Mouse (Mus musculus) liver, adult 2 months (tissue): ENCODE results near the gene Robo1. TPM values are rescaled to one million over a fixed set of nuclear protein-coding genes. Genes with fewer than 3 reads are reported as not detected.

ENCODE experiments used
- DNase-seq: peaks from one replicate; pipeline ENCODE4 v3.0.0-alpha.2; 2011; ENCODE audit warnings: low read depth, low spot score; ENCODE audit errors: extremely low read depth
- H3K27ac ChIP-seq: fragments of 200-500 bp; replicated peaks from 2 replicates; pipeline ENCODE4 v1.5.1; 2012; ENCODE audit warnings: low read depth, mild to moderate bottlenecking, control low read depth, inconsistent platforms, low read length; ENCODE audit not compliant: insufficient read depth
- H3K27me3 ChIP-seq: fragments of 200-500 bp; 2 replicates; pipeline ENCODE4 v1.6.1; 2012; ENCODE audit warnings: mild to moderate bottlenecking, moderate library complexity, low read length, inconsistent platforms; ENCODE audit not compliant: control insufficient read depth, insufficient read depth
- H3K36me3 ChIP-seq: fragments of 200-500 bp; 2 replicates; pipeline ENCODE4 v1.6.1; 2012; ENCODE audit warnings: low read length, inconsistent platforms; ENCODE audit not compliant: control insufficient read depth, insufficient read depth
- H3K4me1 ChIP-seq: fragments of 200-500 bp; 2 replicates; pipeline ENCODE4 v1.6.1; 2011; ENCODE audit warnings: low read length; ENCODE audit not compliant: control insufficient read depth, insufficient read depth
- H3K4me3 ChIP-seq: fragments of 200-500 bp; 2 replicates; pipeline ENCODE4 v1.5.1; 2011; ENCODE audit warnings: low read depth, mild to moderate bottlenecking, control low read depth, low read length, moderate library complexity; ENCODE audit not compliant: insufficient read depth
- H3K79me2 ChIP-seq: fragments of 200-500 bp; 2 replicates; pipeline ENCODE4 v1.6.1; 2012; ENCODE audit warnings: inconsistent platforms, mild to moderate bottlenecking, low read length, moderate library complexity; ENCODE audit not compliant: control insufficient read depth, insufficient read depth
- H3K9ac ChIP-seq: fragments of 200-500 bp; 2 replicates; pipeline ENCODE4 v1.6.1; 2012; ENCODE audit warnings: low read depth, mild to moderate bottlenecking, control low read depth, inconsistent platforms, low read length
- CTCF ChIP-seq: fragments of 200-500 bp; IDR thresholded peaks from 2 replicates; pipeline ENCODE4 v1.5.1; 2011; ENCODE audit warnings: low read depth, low read length, control low read depth
- POLR2A ChIP-seq: fragments of 200-500 bp; IDR thresholded peaks from 2 replicates; pipeline ENCODE4 v1.6.1; 2011; ENCODE audit warnings: low read length, control low read depth; ENCODE audit not compliant: insufficient read depth; ENCODE audit errors: extremely low read depth
- WGBS: fragments of 180-500 bp; shearing (Covaris S2); methylation state at CpG from one replicate; pipeline ENCODE4 v1.1.7; 2018; 5-methylcytosine and 5-hydroxymethylcytosine counted together
- polyA plus RNA-seq: library from polyadenylated mRNA; depleted of rRNA; stranded (reverse); fragments of >200 nt; gene quantifications from 2 replicates; pipeline ENCODE4 v1.2.3, GENCODE M21; 2012
- total RNA-seq: library from RNA; depleted of rRNA; stranded (reverse); fragments of >200 nt; gene quantifications from 2 replicates; pipeline ENCODE4 v1.2.3, GENCODE M21; 2014

Gene Robo1
- total and polyA plus RNA-seq, 2 experiments = 4.5 to 6.4 TPM

- TF ChIP-seq CTCF (no peak), POLR2A (no peak)
- WGBS = 74% methylated on average over 5 of the region's 5 CpGs
- no peaks in the 10 kb centered on the region for H3K36me3 ChIP-seq
- no peaks in the 10 kb centered on the region for H3K27me3 ChIP-seq
- H3K27ac ChIP-seq = no peak overlapping the region
- H3K4me3 ChIP-seq = no peak overlapping the region
- no peak overlapping the region for H3K9ac ChIP-seq
- H3K79me2 ChIP-seq = no peaks in the 10 kb centered on the region
- H3K4me1 ChIP-seq = no peaks in the 10 kb centered on the region
- no peak for DNase-seq
Observed at GRCm38 (mm10) chr16:72419328-72420066, 111.4 kb downstream of the Robo1 start.

- TF ChIP-seq POLR2A = no peak
- TF ChIP-seq CTCF = no peak
- Histone ChIP-seq H3K27me3 (no peaks in the 10 kb centered on the region), H3K4me3 (no peak overlapping the region), H3K4me1 (no peaks in the 10 kb centered on the region), H3K79me2 (no peaks in the 10 kb centered on the region), H3K36me3 (no peaks in the 10 kb centered on the region), H3K27ac (no peak overlapping the region), H3K9ac (no peak overlapping the region)
- 53% methylated on average over 4 of the region's 4 CpGs for WGBS
- no peak for DNase-seq
Observed at GRCm38 (mm10) chr16:72422426-72422825, 114.3 kb downstream of the Robo1 start.

GRCm38 (mm10) chr16:72434396-72434795 is 126.3 kb downstream of the Robo1 start:
- no peaks in the 10 kb centered on the region for H3K27me3 ChIP-seq
- no peak overlapping the region for H3K9ac ChIP-seq
- no peak for DNase-seq
- H3K79me2 ChIP-seq = no peaks in the 10 kb centered on the region
- no peaks in the 10 kb centered on the region for H3K4me1 ChIP-seq
- H3K36me3 ChIP-seq = no peaks in the 10 kb centered on the region
- no peak overlapping the region for H3K27ac ChIP-seq
- TF ChIP-seq CTCF = no peak
- TF ChIP-seq POLR2A = no peak
- no peak overlapping the region for H3K4me3 ChIP-seq

DNA sequence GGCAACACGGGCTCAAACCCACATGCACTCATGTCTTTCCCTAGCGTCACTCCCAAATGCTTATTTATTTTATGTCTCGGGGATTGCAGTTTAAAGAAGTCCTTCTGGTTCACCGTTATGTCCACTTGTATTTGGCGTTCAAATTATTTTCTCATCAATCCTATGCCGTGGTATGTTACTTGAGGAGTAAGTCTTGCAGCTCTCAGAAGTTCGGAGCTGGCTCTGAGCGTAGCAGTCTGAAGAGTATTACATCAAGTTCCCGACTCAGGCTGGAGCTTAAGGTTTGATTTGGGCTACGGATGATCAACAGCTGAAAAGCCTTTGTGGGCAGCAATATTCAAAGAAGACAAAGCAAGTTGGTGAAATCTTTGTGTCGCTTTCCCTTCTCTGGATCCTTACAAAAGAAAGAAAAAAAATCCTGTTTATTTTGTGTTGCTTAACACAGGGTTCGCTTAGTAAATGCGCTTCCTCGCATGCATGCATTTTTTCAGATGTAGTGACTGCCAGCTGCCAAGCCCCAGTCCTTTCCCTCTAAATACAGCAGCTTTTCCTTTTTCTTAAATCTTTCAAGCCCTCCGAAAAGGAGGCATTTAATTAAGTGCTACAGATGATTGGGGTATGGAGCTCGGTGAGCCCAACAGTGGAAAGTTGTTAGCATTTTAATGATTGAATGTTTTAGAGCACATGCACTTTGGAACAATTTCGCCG is 136.5 kb downstream of the Robo1 start:
- DNase-seq = no peak
- 80% methylated on average over 18 of the region's 18 CpGs for WGBS
- Histone ChIP-seq H3K4me1 (no peaks in the 10 kb centered on the region), H3K9ac (no peak overlapping the region), H3K27ac (no peak overlapping the region), H3K79me2 (no peaks in the 10 kb centered on the region), H3K36me3 (no peaks in the 10 kb centered on the region), H3K27me3 (no peaks in the 10 kb centered on the region), H3K4me3 (no peak overlapping the region)
- TF ChIP-seq CTCF (no peak), POLR2A (no peak)

DNA sequence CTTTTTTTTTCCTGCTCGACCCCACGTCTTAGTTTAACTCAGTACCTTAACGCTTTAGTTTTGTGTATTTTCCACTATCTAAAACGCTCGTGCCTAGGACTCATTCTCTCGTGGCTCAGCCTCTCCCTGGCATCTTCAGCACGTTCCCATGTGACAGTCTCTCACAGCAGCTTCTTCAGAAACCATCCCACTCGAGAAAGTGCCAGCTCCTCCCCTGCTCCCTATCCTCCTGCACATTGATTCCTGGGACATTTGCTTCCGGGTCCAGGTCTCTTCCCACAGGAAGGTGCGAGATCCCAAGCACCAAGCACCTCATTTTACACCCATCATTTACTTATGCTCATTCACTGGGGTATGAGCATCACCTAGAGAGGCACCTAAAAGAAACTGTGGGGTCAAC is 150.0 kb downstream of the Robo1 start:
- no peak for TF ChIP-seq POLR2A
- no peak for TF ChIP-seq CTCF
- H3K36me3 ChIP-seq = no peaks in the 10 kb centered on the region
- 50% methylated on average over 10 of the region's 10 CpGs for WGBS
- no peaks in the 10 kb centered on the region for H3K27me3 ChIP-seq
- no peak for DNase-seq
- H3K4me1 ChIP-seq = no peaks in the 10 kb centered on the region
- H3K4me3 ChIP-seq = no peak overlapping the region
- no peak overlapping the region for H3K9ac ChIP-seq
- no peak overlapping the region for H3K27ac ChIP-seq
- H3K79me2 ChIP-seq = no peaks in the 10 kb centered on the region

GRCm38 (mm10) chr16:72458576-72458975 is 150.5 kb downstream of the Robo1 start:
- Histone ChIP-seq H3K36me3 (no peaks in the 10 kb centered on the region), H3K27ac (no peak overlapping the region), H3K27me3 (no peaks in the 10 kb centered on the region), H3K4me3 (no peak overlapping the region), H3K79me2 (no peaks in the 10 kb centered on the region), H3K9ac (no peak overlapping the region), H3K4me1 (no peaks in the 10 kb centered on the region)
- DNase-seq = no peak
- TF ChIP-seq POLR2A (no peak), CTCF (no peak)
- 75% methylated on average over 10 of the region's 10 CpGs for WGBS
